Mouse (Mus musculus): ENCODE data around the gene Bloc1s5. TPM values are rescaled to one million over a fixed set of nuclear protein-coding genes. Genes with fewer than 3 reads are reported as not detected.
"Not testable (repeated sequence)": the region's sequence is repeated elsewhere in the genome, so short reads cannot be mapped to it uniquely, and the experiment has no call there.

Gene Bloc1s5
- polyA plus RNA-seq, 1 experiment from 2014 or later, result 10.2 TPM

- 25% methylated on average over 5 of the region's 5 CpGs for WGBS (ENCODE audit: insufficient replicate concordance)
- peaks cover 6% of the 10 kb centered on the region; the same call in 1 of the 2 replicates for H3K36me3 ChIP-seq (ENCODE audit: control insufficient read depth, insufficient read depth)
- H3K9me3 ChIP-seq (replicated peaks; ENCODE audit: control insufficient read depth, low read length), result no peaks in the 10 kb centered on the region
- H3K4me3 ChIP-seq (ENCODE audit: low read depth, low read length), result no peak overlapping the region
- no peak overlapping the region for H3K4me2 ChIP-seq (ENCODE audit: low read depth, low read length)
- H3K27ac ChIP-seq (ENCODE audit: low read length), result no peak overlapping the region
- H3K4me1 ChIP-seq (ENCODE audit: control insufficient read depth, low read depth, low read length), result peaks cover 2% of the 10 kb centered on the region; the same call in 1 of the 2 replicates
- H3K27me3 ChIP-seq (ENCODE audit: control insufficient read depth, insufficient read depth, low read depth, low read length), result no peaks in the 10 kb centered on the region
- H3K9ac ChIP-seq (ENCODE audit: low read depth, low read length), result no peak overlapping the region
- no peak for ATAC-seq (ENCODE audit: low read depth)
These were observed 9.2 kb downstream of the Bloc1s5 start for GRCm38 (mm10) chr13:38625492-38626228.

GRCm38 (mm10) chr13:38624292-38624902 is 10.5 kb downstream of the Bloc1s5 start:
- H3K4me2 ChIP-seq (ENCODE audit: low read depth, low read length), result no peak overlapping the region
- no peaks in the 10 kb centered on the region for H3K27me3 ChIP-seq (ENCODE audit: control insufficient read depth, insufficient read depth, low read depth, low read length)
- no peak overlapping the region for H3K9ac ChIP-seq (ENCODE audit: low read depth, low read length)
- H3K4me3 ChIP-seq (ENCODE audit: low read depth, low read length), result no peak overlapping the region
- H3K27ac ChIP-seq (ENCODE audit: low read length), result no peak overlapping the region
- peaks cover 2% of the 10 kb centered on the region; the same call in 1 of the 2 replicates for H3K4me1 ChIP-seq (ENCODE audit: control insufficient read depth, low read depth, low read length)
- no peaks in the 10 kb centered on the region for H3K36me3 ChIP-seq (ENCODE audit: control insufficient read depth, insufficient read depth)
- WGBS (ENCODE audit: insufficient replicate concordance), result 79% methylated on average over 8 of the region's 8 CpGs
- no peaks in the 10 kb centered on the region for H3K9me3 ChIP-seq (replicated peaks; ENCODE audit: control insufficient read depth, low read length)
- no peak for ATAC-seq (ENCODE audit: low read depth)

- Histone ChIP-seq H3K27ac (ENCODE audit: low read length) (no peak overlapping the region), H3K4me2 (ENCODE audit: low read depth, low read length) (no peak overlapping the region), H3K9me3 (replicated peaks; ENCODE audit: control insufficient read depth, low read length) (no peaks in the 10 kb centered on the region), H3K4me3 (ENCODE audit: low read depth, low read length) (no peak overlapping the region), H3K4me1 (ENCODE audit: control insufficient read depth, low read depth, low read length) (peaks cover 2% of the 10 kb centered on the region; the same call in 1 of the 2 replicates), H3K27me3 (ENCODE audit: control insufficient read depth, insufficient read depth, low read depth, low read length) (no peaks in the 10 kb centered on the region), H3K9ac (ENCODE audit: low read depth, low read length) (no peak overlapping the region), H3K36me3 (ENCODE audit: control insufficient read depth, insufficient read depth) (0 out of 2 replicates have a peak, but pooled peaks cover 3% of the 10 kb centered on the region)
- WGBS (ENCODE audit: insufficient replicate concordance), result 70% methylated on average over 5 of the region's 5 CpGs
- peak; percentile 71 for ATAC-seq (ENCODE audit: low read depth)
These were observed 11.6 kb downstream of the Bloc1s5 start for GRCm38 (mm10) chr13:38623296-38623695.

GRCm38 (mm10) chr13:38618001-38618630 is 16.8 kb downstream of the Bloc1s5 start:
- H3K36me3 ChIP-seq (ENCODE audit: control insufficient read depth, insufficient read depth); H3K4me2 ChIP-seq (ENCODE audit: low read depth, low read length); H3K4me3 ChIP-seq (ENCODE audit: low read depth, low read length); H3K9ac ChIP-seq (ENCODE audit: low read depth, low read length); H3K27me3 ChIP-seq (ENCODE audit: control insufficient read depth, insufficient read depth, low read depth, low read length); H3K27ac ChIP-seq (ENCODE audit: low read length); ATAC-seq (ENCODE audit: low read depth); H3K9me3 ChIP-seq (replicated peaks; ENCODE audit: control insufficient read depth, low read length): not testable (repeated sequence)
- H3K4me1 ChIP-seq (ENCODE audit: control insufficient read depth, low read depth, low read length), result peaks cover 30% of the 10 kb centered on the region
- 70% methylated on average over 4 of the region's 4 CpGs for WGBS (ENCODE audit: insufficient replicate concordance)

- ATAC-seq (ENCODE audit: low read depth), result no peak
- peaks cover 10% of the 10 kb centered on the region for H3K36me3 ChIP-seq (ENCODE audit: control insufficient read depth, insufficient read depth)
- no peaks in the 10 kb centered on the region for H3K9me3 ChIP-seq (replicated peaks; ENCODE audit: control insufficient read depth, low read length)
- H3K27ac ChIP-seq (ENCODE audit: low read length), result 0 out of 2 replicates have a peak overlapping the region, but pooled peaks have one; percentile 11
- H3K9ac ChIP-seq (ENCODE audit: low read depth, low read length), result no peak overlapping the region
- WGBS (ENCODE audit: insufficient replicate concordance), result 55% methylated on average over 4 of the region's 4 CpGs
- peaks cover 30% of the 10 kb centered on the region for H3K4me1 ChIP-seq (ENCODE audit: control insufficient read depth, low read depth, low read length)
- no peak overlapping the region for H3K4me2 ChIP-seq (ENCODE audit: low read depth, low read length)
- no peaks in the 10 kb centered on the region for H3K27me3 ChIP-seq (ENCODE audit: control insufficient read depth, insufficient read depth, low read depth, low read length)
- no peak overlapping the region for H3K4me3 ChIP-seq (ENCODE audit: low read depth, low read length)
These were observed 18.0 kb downstream of the Bloc1s5 start for GRCm38 (mm10) chr13:38616887-38617286.

GRCm38 (mm10) chr13:38615656-38616055 is 19.3 kb downstream of the Bloc1s5 start:
- no peaks in the 10 kb centered on the region for H3K9me3 ChIP-seq (replicated peaks; ENCODE audit: control insufficient read depth, low read length)
- H3K4me2 ChIP-seq (ENCODE audit: low read depth, low read length), result no peak overlapping the region
- H3K4me3 ChIP-seq (ENCODE audit: low read depth, low read length), result no peak overlapping the region
- ATAC-seq (ENCODE audit: low read depth), result peak; percentile 71
- WGBS (ENCODE audit: insufficient replicate concordance), result 29% methylated on average over 5 of the region's 5 CpGs
- peaks cover 10% of the 10 kb centered on the region for H3K36me3 ChIP-seq (ENCODE audit: control insufficient read depth, insufficient read depth)
- no peak overlapping the region for H3K9ac ChIP-seq (ENCODE audit: low read depth, low read length)
- no peaks in the 10 kb centered on the region for H3K27me3 ChIP-seq (ENCODE audit: control insufficient read depth, insufficient read depth, low read depth, low read length)
- H3K27ac ChIP-seq (ENCODE audit: low read length), result peak overlapping the region; percentile 12; the same call in 1 of the 2 replicates
- H3K4me1 ChIP-seq (ENCODE audit: control insufficient read depth, low read depth, low read length), result peaks cover 30% of the 10 kb centered on the region

- H3K4me1 ChIP-seq (ENCODE audit: control insufficient read depth, low read depth, low read length), result peaks cover 30% of the 10 kb centered on the region
- H3K27ac ChIP-seq (ENCODE audit: low read length), result peak overlapping the region; percentile 45
- no peak for ATAC-seq (ENCODE audit: low read depth)
- peak overlapping the region; percentile 38 for H3K9ac ChIP-seq (ENCODE audit: low read depth, low read length)
- H3K27me3 ChIP-seq (ENCODE audit: control insufficient read depth, insufficient read depth, low read depth, low read length), result no peaks in the 10 kb centered on the region
- WGBS (ENCODE audit: insufficient replicate concordance), result 23% methylated on average over 5 of the region's 5 CpGs
- H3K36me3 ChIP-seq (ENCODE audit: control insufficient read depth, insufficient read depth), result peaks cover 10% of the 10 kb centered on the region
- H3K4me2 ChIP-seq (ENCODE audit: low read depth, low read length), result peak overlapping the region; percentile 22
- no peaks in the 10 kb centered on the region for H3K9me3 ChIP-seq (replicated peaks; ENCODE audit: control insufficient read depth, low read length)
- no peak overlapping the region for H3K4me3 ChIP-seq (ENCODE audit: low read depth, low read length)
These were observed 20.6 kb downstream of the Bloc1s5 start for GRCm38 (mm10) chr13:38614298-38614697.

- H3K27ac ChIP-seq (ENCODE audit: low read length), result peak overlapping the region; percentile 45
- peaks cover 8% of the 10 kb centered on the region for H3K36me3 ChIP-seq (ENCODE audit: control insufficient read depth, insufficient read depth)
- H3K27me3 ChIP-seq (ENCODE audit: control insufficient read depth, insufficient read depth, low read depth, low read length), result no peaks in the 10 kb centered on the region
- peaks cover 30% of the 10 kb centered on the region for H3K4me1 ChIP-seq (ENCODE audit: control insufficient read depth, low read depth, low read length)
- peak overlapping the region; percentile 22 for H3K4me2 ChIP-seq (ENCODE audit: low read depth, low read length)
- H3K9me3 ChIP-seq (replicated peaks; ENCODE audit: control insufficient read depth, low read length), result no peaks in the 10 kb centered on the region
- peak overlapping the region; percentile 38 for H3K9ac ChIP-seq (ENCODE audit: low read depth, low read length)
- 21% methylated on average over 8 of the region's 8 CpGs for WGBS (ENCODE audit: insufficient replicate concordance)
- no peak overlapping the region for H3K4me3 ChIP-seq (ENCODE audit: low read depth, low read length)
- ATAC-seq (ENCODE audit: low read depth), result peak; percentile 57
These were observed 21.3 kb downstream of the Bloc1s5 start for GRCm38 (mm10) chr13:38613583-38613982.

- no peak for ATAC-seq (ENCODE audit: low read depth)
- H3K4me2 ChIP-seq (ENCODE audit: low read depth, low read length), result no peak overlapping the region
- H3K27ac ChIP-seq (ENCODE audit: low read length), result no peak overlapping the region
- H3K36me3 ChIP-seq (ENCODE audit: control insufficient read depth, insufficient read depth), result peaks cover 8% of the 10 kb centered on the region
- H3K27me3 ChIP-seq (ENCODE audit: control insufficient read depth, insufficient read depth, low read depth, low read length), result no peaks in the 10 kb centered on the region
- 83% methylated on average over 9 of the region's 9 CpGs for WGBS (ENCODE audit: insufficient replicate concordance)
- H3K4me3 ChIP-seq (ENCODE audit: low read depth, low read length), result no peak overlapping the region
- peaks cover 30% of the 10 kb centered on the region for H3K4me1 ChIP-seq (ENCODE audit: control insufficient read depth, low read depth, low read length)
- H3K9ac ChIP-seq (ENCODE audit: low read depth, low read length), result no peak overlapping the region
- no peaks in the 10 kb centered on the region for H3K9me3 ChIP-seq (replicated peaks; ENCODE audit: control insufficient read depth, low read length)
These were observed 22.3 kb downstream of the Bloc1s5 start for GRCm38 (mm10) chr13:38612608-38613007.

Data from liver, embryonic 16.5 days (tissue).